Mouse (Mus musculus) small intestine, adult 2 months (tissue): Measurements from ENCODE around the gene Dnah14. TPM values are rescaled to one million over a fixed set of nuclear protein-coding genes. Genes with fewer than 3 reads are reported as not detected.

Experiments used
- H3K27ac ChIP-seq: fragments of 200-500 bp; 2 replicates; pipeline ENCODE4 v1.5.1; 2012; ENCODE audit warnings: low read depth, low read length, control low read depth, inconsistent platforms; ENCODE audit not compliant: insufficient read depth
- H3K27me3 ChIP-seq: fragments of 200-500 bp; 2 replicates; pipeline ENCODE4 v1.6.1; 2012; ENCODE audit warnings: mild to moderate bottlenecking, moderate library complexity, low read length, inconsistent platforms; ENCODE audit not compliant: control insufficient read depth, insufficient read depth
- H3K36me3 ChIP-seq: fragments of 200-500 bp; 2 replicates; pipeline ENCODE4 v1.6.1; 2012; ENCODE audit warnings: mild to moderate bottlenecking, low read length, control low read depth, inconsistent platforms; ENCODE audit not compliant: control insufficient read depth, insufficient read depth
- H3K4me1 ChIP-seq: fragments of 200-500 bp; 2 replicates; pipeline ENCODE4 v1.6.1; 2012; ENCODE audit warnings: low read length, inconsistent platforms, mixed read lengths; ENCODE audit not compliant: control insufficient read depth, insufficient read depth, insufficient read length
- H3K4me3 ChIP-seq: fragments of 200-500 bp; 2 replicates; pipeline ENCODE4 v1.5.1; 2012; ENCODE audit warnings: low read depth, mild to moderate bottlenecking, control low read depth, inconsistent platforms, low read length, moderate library complexity
- CTCF ChIP-seq: fragments of 200-500 bp; IDR thresholded peaks from 2 replicates; pipeline ENCODE4 v1.5.1; 2012; ENCODE audit warnings: low read depth, mild to moderate bottlenecking, control low read depth, inconsistent platforms, low read length, moderate library complexity, mixed read lengths; ENCODE audit not compliant: insufficient replicate concordance, insufficient read length; ENCODE audit errors: extremely low read depth
- POLR2A ChIP-seq: fragments of 200-500 bp; IDR thresholded peaks from 2 replicates; pipeline ENCODE4 v1.6.1; 2012; ENCODE audit warnings: low read depth, mild to moderate bottlenecking, control low read depth, inconsistent platforms, low read length, moderate library complexity
- WGBS: fragments of 180-500 bp; shearing (Covaris S2); methylation state at CpG from one replicate; pipeline ENCODE4 v1.1.7; 2018; 5-methylcytosine and 5-hydroxymethylcytosine counted together
- polyA plus RNA-seq: library from polyadenylated mRNA; depleted of rRNA; stranded (reverse); fragments of >200 nt; gene quantifications from 2 replicates; pipeline ENCODE4 v1.2.3, GENCODE M21; 2012; rRNA removed

The Dnah14 gene
- polyA plus RNA-seq = not detected in 2 replicates

- no peak for TF ChIP-seq POLR2A
Observed at GRCm38 (mm10) chr1:181576322-181576721, at the start of gene Dnah14. Gene Dnah14 (plus strand): TSS chr1:181576559.

GRCm38 (mm10) chr1:181529368-181529767, 47.0 kb upstream of the Dnah14 start:
- Histone ChIP-seq H3K27ac (peak overlapping the region; percentile 23), H3K36me3 (no peaks in the 10 kb centered on the region), H3K27me3 (no peaks in the 10 kb centered on the region), H3K4me3 (no peak overlapping the region), H3K4me1 (peaks cover 18% of the 10 kb centered on the region)
- WGBS = 10% methylated on average over 4 of the region's 4 CpGs
- TF ChIP-seq POLR2A (no peak), CTCF (no peak)

More at GRCm38 (mm10) chr1:181576322-181576721, at the start of gene Dnah14:
- no peaks in the 10 kb centered on the region for H3K4me1 ChIP-seq
- no peaks in the 10 kb centered on the region for H3K27me3 ChIP-seq
- H3K27ac ChIP-seq = no peak within 1 kb of the TSS
- H3K36me3 ChIP-seq = no peaks in the 10 kb centered on the region
- 52% methylated on average over 12 of the region's 12 CpGs for WGBS
- H3K4me3 ChIP-seq = no peak within 1 kb of the TSS

- H3K36me3 ChIP-seq = no peaks in the 10 kb centered on the region
- no peaks in the 10 kb centered on the region for H3K27me3 ChIP-seq
- peaks cover 43% of the 10 kb centered on the region for H3K4me1 ChIP-seq
- H3K27ac ChIP-seq = peak overlapping the region; percentile 63
- H3K4me3 ChIP-seq = no peak overlapping the region
- 17% methylated on average over 10 of the region's 10 CpGs for WGBS
- no peak for TF ChIP-seq CTCF
- no peak for TF ChIP-seq POLR2A
Observed at GRCm38 (mm10) chr1:181535165-181535873, 41.0 kb upstream of the Dnah14 start.

- no peak overlapping the region for H3K4me3 ChIP-seq
Observed at GRCm38 (mm10) chr1:181537627-181538525, 38.5 kb upstream of the Dnah14 start.

GRCm38 (mm10) chr1:181539846-181540769, 36.3 kb upstream of the Dnah14 start:
- no peak for TF ChIP-seq CTCF
- no peak for TF ChIP-seq POLR2A
- Histone ChIP-seq H3K27me3 (no peaks in the 10 kb centered on the region), H3K4me1 (peaks cover 35% of the 10 kb centered on the region), H3K36me3 (no peaks in the 10 kb centered on the region), H3K27ac (peak overlapping the region; percentile 59), H3K4me3 (no peak overlapping the region)
- WGBS = 29% methylated on average over 22 of the region's 22 CpGs

More at GRCm38 (mm10) chr1:181537627-181538525, 38.5 kb upstream of the Dnah14 start:
- Histone ChIP-seq H3K4me1 (peaks cover 47% of the 10 kb centered on the region), H3K27me3 (no peaks in the 10 kb centered on the region), H3K27ac (peak overlapping the region; percentile 27; the same call in 1 of the 2 replicates), H3K36me3 (no peaks in the 10 kb centered on the region)
- TF ChIP-seq POLR2A = no peak
- TF ChIP-seq CTCF = no peak
- 62% methylated on average over 9 of the region's 9 CpGs for whole genome bisulfite sequencing

- Histone ChIP-seq H3K27me3 (no peaks in the 10 kb centered on the region), H3K27ac (no peak overlapping the region), H3K4me1 (peaks cover 15% of the 10 kb centered on the region; the same call in 1 of the 2 replicates), H3K4me3 (no peak overlapping the region), H3K36me3 (no peaks in the 10 kb centered on the region)
- TF ChIP-seq CTCF (peak; percentile 68; the same call in 1 of the 2 replicates), POLR2A (no peak)
- 76% methylated on average over 5 of the region's 5 CpGs for WGBS
Observed at GRCm38 (mm10) chr1:181543711-181544383, 32.5 kb upstream of the Dnah14 start.
